Mouse (Mus musculus): ENCODE data around the gene Galnt9.

DNA sequence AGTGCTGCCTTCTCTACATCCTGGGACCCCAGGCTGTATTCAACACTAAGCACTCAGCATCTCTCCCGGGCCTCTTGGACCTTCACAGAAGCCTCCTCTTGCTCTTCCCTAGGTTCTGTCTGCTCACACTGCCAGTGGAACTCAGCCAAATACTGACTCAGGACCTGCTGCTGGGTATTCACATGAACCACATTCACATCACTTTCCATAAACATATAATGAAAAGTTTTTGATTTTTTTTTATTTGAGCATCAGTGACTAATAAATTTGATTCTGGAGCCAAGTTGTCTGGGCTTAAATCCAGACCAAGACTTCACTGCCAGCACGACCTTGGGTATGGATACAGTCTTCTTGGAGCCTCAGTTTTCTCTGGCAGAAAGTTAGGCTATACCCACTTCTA lies 3.2 kb upstream of the Galnt9 start:
- TF ChIP-seq CTCF (IDR thresholded peaks at IDR 0.05; ENCODE audit: low read depth, low read length) (no peak), POLR2A (IDR thresholded peaks at IDR 0.05; ENCODE audit: borderline replicate concordance, low read depth, low read length) (no peak)
